Mouse (Mus musculus) layer of hippocampus, adult 11-12 months (tissue): ENCODE measurements around the gene Capn8.

Experiments used
- DNase-seq: peaks from one replicate; pipeline ENCODE4 v3.0.0; 2022; ENCODE audit warnings: low spot score

Capn8 gene

DNA sequence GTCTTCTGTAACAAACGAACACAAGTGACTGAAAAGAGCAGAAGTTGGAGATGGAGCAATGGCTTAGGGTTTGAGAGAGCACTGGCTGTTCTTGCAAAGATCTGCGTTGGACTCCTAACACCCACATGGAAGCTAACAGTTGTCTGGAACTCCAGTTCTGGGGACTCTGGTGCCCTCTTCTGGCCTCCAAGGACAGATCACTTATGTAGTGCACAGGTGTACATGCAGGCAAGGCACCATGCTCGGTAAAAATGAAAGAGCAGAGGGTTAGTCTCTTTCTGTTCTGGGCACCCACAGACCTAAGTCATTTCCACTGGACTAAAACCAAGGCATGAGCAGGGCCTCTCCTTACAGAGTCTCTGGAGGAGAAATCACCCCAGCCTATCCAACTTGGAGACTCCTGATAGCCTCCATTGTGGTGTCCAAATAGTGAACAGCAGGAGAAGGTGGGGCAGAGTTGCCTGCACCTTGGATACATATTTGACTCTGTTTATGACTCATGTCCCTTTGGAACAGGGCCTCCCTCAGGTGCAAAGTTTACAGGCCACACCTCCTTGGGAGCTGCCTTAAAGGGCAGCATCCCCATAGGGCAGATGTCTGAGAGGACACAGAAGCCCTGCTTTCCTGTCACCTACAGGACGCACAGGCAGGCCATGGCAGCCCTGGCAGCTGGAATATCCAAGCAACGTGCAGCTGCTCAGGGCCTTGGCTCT lies at the start of gene Capn8:
TSS of gene Capn8 (plus strand) at position 600 of the 713 bp plus-strand sequence.
- no peak for DNase-seq

DNA sequence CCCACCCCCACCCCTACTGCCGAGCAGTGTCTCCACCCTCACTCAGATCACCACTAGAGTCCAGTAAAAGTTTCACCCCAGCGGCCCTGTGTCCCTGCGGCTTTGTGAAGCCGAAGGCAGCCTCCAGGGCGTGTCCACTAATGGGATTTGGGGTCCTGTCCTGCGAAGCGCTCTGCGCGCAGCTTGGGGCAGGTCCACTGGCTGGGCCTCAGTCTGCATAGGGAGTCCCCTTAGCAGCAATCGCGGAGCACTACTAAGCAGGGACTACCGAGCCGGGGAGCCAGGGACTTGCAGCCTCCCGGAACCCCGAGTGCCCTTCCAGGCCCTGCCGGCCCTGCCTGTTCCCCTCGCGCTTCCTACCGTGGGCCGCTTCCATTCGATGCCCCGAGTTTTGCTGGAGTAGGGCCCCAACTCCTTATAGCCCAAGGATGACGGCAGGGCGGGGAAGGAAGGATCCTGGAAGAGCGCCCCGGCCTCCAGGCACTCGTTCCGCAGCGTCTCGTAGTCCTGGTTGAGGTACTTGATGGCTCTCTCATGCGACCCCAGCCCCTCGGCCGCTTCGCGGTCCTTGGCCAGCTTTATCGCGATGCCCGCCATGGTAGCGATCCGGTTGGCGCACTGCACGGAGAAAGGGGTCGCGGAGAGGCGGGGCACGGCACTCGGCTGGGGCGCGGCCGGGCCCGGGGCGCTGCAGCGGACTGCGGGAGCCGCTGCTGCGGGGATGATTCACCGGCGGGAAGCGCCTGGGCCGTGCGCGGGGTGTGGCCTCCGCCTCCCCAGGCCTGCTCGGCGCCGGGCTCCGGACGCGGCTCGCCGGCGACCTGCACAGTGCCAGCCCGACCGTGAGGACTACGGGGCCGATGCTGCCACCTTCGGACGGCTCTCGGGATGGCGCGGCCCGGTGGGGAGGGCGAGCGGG lies 47.8 kb upstream of the Capn8 start, which contains the start of gene Capn2:
TSS of gene Capn2 (minus strand) at position 851 of the 919 bp plus-strand sequence.
- DNase-seq = peak; percentile 76

DNA sequence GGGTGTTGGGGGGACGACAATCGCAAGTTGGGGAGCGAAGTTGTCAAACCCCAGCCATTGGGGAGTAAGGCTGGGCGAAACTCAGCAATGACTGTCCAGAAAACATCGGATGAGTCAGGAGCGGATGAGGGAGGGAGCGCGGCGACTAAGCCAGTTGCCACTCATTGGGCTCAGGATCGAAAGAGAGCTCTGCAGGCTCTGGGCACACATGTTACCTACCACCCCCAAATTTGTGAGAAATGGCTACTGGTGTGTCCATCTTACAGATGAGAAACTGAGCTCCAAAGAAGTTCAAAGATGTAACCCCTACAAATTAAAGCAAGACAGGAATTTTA lies 47.2 kb upstream of the Capn8 start:
- no peak for DNase-seq

DNA sequence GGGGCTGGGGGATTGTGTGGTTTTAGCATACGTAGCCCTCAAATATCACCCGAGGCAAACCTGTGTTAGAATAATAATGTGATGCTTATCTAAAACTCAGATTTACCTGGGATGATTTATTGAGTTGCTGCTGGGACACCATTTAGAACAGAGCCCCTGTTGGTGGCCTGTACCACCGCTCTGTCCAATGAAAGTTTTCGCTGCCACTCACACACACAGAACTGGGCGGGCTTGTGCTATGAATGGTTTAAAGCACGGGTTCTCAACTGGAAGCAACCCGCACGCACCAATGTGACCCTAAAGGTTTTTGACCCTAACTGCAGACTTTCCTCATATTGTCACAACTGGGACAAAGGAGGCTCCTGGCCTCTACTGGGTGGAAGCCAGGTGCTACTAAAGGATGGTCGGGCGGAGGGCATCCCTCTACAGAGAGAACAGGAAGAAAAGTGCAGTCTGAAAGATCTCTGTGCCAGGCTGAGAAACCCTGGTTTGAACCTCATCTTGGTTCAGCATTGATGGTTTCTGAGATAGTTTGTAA lies 46.6 kb upstream of the Capn8 start:
- no peak for DNase-seq

DNA sequence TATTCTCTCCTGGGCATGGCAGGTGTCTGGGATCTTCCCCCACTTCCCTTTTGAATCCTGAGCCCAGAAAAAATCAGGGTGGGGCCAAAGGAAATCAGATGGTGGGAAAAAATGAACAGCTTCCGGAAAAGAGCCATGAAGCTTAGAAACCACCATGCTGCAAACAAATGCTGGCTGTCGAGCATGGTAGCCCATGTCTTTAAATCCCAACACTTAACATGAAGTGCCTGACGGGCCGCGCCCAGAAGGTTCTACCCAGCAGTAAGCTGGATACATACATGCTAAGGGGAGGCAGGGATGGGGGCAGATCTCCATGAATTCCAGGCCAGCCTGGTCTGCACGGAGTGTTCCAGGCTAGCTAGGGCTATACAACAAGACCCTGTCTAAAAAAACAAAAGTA lies 46.0 kb upstream of the Capn8 start:
- no peak for DNase-seq

DNA sequence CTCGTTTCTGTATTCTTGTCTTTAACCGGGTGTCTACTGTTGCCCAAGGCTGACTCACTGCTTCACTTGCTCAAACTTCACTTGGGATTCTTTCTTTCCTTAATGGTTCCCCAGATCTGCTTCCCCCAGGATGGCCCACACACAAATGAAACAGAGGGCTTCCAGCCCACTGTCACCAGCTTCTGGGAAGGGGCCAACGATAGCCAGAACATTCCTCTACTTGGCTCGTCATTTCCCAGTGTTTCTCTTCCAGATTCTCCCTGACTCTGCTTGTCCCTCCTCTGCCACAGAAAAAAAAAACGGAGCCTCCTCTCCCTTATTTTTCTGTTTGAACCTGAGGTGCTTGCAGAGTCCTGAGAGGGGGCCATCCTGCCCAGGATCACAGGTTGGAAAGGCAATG lies 45.5 kb upstream of the Capn8 start:
- DNase-seq = no peak

DNA sequence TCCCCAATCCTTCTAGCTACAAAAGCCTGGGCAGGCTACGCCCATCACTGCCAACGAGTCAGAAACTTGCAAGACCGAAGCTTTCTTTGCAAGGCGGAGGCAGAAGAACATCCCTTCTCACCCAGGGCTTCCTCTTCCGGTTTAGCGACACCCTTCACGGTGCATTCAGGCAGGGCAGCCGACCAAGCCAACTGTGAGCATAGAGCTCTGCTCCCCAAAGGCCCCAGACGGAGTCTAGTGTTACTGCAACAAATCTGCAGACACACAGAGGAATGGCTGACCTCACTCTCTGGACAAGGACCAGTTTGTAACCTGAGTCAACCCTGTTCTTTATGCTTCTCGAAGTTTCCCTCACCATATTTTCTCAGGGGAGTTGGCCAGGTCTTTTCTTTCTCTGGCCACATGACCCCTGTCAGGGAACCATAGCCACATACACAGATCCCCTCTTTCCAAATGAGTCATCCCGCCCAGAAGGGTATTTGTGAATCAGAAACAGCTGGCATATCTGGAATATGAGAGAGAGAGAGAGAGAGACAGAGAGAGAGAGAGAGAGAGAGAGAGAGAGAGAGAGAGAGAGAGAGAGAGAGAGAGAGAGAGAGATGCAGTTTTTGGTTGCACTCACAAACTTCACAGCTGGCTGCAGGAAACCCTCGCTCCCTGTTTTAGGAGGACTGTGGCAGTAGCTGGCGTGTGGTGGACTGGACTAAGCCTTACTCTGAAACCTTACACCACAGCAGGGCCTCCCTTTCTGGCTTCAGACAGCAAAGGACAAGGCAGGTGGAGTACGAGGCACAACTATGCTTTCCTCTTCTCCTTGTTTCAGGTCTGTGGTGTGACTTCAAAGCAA lies 44.5 kb upstream of the Capn8 start:
- no peak for DNase-seq

DNA sequence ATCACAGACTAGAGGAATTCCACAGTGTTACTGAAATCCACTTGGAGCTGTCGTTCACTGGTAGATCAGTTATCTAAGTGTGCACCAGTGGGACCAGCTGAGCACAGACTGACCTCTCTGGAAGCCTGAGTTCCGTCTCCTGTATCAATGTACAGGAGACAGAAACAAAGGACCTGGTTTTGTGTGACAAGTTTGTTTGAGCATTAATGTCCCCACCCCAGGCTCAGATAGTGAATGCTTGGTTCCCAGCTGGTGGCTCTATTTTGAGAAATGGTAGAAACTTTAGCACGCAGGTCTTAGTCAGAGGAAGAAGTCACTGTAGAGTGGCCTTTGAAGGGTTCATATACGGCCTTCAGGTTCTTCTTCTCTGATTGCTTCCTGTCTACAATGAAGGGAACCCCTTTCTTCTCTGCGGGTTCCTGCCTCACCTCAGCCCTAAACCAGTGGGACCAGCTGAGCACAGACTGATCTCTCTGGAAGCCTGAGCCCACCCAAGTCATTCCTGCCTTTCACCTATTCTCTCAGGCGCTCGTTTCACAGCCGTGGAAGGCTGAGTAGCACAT lies 43.8 kb upstream of the Capn8 start:
- DNase-seq = no peak

DNA sequence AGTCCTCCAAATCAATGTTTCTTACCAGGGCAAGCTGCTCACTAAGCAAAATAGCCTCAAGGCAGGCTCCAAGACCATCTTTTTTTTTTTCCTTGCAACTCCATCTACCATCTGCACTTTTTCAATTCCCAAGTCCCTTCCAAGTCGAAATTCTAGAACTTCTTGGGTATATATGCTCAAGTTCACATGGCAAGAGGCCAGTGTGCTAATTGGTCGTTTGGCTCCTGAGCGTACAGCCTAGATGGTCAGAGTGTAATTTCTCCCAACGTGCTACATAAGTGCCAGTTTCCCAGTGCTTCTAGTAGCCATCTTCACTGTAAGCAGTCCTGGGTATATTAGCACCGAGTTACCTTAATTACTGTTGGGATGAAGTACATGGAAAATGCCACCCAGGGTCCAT lies 41.8 kb upstream of the Capn8 start:
- no peak for DNase-seq

DNA sequence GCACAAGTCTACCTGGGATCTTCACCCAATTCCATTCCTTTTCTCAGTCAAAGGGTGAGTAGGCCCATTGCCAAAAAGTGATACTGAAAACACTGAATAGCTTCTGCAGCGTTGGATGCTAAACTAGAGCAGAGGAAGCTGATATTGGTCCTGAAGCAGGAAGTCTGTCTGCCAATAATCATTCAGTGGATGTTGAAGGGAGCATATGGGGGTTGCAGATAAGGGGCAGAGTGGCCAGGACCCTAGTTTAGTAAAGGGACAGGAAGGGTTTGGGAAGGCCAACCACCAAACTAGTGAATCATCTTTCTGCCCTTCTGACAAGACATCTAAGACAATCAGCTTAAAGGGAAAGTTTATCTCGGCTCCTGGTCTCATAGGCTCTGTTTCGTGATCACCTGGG lies 41.1 kb upstream of the Capn8 start:
- DNase-seq = no peak

DNA sequence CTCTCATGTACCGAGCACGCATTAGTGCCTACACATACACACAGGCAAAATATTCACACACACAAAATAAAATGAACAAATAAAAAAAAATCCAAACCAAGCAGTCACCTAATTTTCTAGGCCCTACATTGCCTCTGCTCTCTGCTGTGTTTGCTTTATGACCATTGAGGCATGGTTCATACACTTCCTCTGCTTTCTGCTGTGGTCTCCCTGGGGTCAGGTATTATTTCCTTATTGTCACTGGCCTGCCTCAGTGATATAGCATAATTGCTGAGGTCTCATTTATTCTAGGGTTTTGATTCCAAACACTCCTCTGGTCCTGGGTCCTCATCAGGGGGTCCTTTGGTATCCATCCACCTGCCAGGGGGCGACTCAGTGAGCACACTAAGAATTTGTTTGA lies 39.2 kb upstream of the Capn8 start:
- no peak for DNase-seq

DNA sequence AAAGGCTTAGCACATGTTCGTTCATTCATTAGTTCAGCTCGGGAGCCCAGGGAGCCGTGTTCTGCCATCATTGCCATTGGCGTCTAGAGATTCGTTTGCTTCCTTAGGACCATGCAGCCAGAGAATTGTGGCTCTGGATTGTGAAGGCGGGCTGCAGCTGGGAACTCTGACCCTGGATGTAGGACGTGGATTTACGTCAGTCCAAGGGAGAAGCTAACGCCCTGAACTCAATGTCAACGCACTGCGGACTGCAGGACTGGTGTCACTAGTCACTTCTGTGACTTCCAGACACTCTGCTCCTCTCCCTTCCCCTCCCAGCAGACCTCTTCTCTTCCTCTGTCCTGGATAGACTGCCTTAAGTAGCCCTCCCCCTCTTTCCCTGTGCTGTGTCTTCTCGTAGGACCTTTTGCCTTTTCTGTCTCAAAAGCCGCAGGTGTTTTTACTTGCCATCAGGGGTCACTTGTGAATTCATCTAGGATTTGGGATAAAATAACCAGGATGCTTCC lies 37.5 kb upstream of the Capn8 start:
- DNase-seq = no peak

DNA sequence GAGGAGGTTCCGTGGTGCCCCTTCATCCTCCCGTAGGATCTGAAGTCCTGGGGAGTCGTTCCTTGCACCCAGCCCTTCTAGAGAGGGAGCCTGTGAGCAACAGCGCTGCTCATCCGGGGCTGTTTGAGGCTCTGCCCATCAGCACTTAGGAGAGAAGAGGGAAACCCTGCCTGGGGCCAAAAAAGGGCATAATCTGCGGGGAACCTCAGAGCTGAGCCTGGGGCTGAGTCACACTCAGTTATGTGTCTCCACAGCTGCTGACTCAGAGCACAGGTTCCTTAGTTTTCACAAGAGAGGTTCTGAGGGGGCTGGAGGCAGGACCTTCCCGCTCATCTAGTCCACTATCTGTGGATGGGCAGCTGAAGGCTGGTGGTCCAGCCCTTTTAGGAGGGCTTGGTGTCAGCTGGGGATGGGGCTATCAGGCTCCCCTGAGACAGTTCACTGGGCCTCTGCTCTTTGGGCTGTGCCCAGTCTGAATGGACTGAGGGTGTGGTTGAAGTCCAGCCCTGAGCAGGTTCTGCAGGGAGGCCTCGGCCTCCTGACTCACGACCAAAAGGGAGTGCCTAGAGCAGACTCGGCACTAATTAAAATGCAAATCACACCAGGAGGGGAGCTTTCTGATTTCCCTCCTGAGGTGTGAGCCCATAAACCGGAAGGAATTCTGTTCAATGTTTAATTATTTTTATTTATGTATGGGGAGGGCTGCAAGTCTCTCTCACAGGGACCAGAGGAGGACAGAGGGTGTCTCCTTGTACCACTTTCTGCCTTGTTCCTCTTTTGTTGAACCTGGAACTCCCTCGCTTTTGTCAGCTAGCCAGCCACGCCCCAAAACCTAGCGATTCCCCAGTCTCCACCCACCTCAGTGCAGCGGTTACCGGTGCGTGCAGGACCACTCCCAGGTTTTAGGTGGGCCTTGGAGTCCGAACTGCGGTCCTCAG lies 36.6 kb upstream of the Capn8 start:
- DNase-seq = no peak

DNA sequence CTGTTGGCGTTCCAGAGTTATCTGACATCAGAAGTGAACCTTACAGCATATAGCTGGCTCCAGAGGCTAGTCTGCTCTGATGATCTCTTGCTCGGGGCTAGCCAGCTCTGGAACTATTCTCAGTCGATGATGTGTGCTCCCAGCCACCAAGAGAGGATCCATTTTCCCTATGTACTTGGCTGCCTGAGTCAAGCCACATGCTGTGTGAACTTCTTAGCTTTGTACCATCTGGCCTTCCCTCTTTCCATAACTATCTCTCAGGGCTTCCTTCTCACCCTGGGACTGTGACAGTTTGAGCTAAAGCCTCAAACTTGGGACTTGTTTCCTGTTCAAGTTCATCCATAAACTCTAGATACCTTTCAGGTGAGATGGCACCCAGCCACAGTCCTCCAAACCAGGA lies 31.2 kb upstream of the Capn8 start:
- DNase-seq = no peak

DNA sequence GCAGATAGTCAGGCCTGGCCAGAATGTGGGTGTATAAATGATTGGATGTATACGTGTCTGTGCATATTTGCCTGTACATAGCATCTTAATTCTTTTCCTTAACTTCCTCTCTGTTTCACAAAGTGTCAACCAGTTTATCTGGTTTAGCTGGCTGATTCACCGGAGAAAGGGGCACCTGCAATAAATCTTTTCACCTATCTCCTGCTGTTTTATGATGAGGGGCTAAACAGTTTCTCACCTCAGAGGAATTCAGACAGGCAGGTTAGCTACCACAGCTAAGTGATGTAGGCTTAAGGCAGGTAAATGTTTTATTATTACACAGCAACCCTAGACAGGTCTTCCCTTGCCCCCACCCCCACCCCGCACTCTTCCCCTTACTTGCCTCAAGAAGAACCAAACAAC lies 29.7 kb upstream of the Capn8 start:
- no peak for DNase-seq

DNA sequence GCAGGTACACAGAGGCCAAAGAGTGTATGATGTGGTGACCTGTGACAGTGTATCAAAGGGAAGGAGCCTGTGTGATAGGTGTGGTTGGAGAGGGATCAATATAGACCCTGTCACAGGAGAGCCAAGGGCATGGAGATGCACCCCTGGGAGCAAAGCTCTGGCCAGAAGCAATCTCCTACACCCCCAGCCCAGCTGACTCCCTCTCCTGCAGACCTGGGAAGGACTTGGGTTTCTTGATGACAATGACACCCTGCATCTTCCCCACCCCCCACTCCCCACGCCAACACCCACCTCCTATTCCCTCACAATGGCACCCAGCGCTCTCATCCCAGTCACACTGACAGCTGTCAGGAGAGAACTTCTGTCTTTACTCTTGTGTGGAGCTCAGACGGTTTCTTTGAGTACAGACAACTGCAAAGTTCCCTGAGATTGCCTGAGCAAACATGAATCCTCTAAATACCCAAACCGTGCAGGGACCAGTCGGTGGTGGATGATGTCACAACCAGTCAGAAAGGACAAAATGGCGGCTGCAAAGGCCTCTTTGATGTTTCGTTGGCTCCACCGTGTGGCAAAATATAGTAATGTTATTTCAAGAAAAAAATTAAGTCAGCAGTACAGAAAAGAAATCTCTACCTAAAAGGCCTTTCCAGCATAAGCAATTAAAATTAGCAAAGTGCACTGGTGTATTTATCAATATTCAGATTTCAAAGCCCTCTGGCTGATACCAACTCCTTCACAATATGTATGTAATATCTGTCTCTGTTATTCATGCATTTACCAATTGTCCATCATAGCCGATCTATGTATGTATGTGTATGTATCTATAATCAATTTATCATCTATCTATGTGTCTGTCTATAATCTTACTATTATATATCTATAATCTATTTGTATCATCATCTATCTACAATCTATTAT lies 25.5 kb upstream of the Capn8 start:
- peak; percentile 86 for DNase-seq

DNA sequence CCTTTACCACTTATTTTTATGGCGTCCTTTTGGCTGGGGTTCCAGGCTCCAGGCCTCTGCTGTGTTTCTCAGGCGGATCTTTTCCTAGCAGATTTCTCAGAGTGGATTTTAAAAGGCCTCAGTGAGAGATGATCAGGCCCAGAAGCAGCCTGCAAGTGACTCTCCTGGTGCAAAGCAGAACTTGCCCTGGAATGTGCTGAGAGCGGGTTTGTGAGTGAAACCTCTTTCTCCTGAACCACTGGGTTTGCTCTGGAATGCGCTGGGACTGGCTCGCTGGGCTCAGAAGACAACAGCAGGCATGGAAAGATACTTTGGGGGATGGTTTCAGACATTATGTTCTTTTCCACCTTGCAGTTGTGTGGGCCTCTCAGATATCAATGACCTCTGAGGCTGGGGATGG lies 22.7 kb upstream of the Capn8 start:
- no peak for DNase-seq

DNA sequence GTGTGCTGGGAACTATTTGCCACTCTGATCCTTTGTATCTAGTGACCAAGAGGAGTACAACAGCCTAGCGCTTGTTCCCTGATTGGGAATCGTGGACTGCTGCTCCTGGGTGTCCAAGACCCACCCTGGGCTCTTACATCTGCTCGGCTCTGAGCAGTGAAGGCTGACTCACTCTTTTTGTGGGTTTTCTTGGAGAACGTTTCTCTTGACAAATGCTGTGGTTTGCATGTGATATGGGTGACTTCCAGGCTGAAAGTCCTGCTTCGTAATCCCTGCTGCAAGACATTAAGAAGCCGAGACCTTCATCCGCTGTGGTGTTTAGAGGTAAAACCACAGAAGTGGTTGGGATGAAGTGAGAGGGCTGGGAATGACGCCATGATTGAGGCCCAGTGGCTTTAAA lies 21.7 kb upstream of the Capn8 start:
- DNase-seq = no peak

DNA sequence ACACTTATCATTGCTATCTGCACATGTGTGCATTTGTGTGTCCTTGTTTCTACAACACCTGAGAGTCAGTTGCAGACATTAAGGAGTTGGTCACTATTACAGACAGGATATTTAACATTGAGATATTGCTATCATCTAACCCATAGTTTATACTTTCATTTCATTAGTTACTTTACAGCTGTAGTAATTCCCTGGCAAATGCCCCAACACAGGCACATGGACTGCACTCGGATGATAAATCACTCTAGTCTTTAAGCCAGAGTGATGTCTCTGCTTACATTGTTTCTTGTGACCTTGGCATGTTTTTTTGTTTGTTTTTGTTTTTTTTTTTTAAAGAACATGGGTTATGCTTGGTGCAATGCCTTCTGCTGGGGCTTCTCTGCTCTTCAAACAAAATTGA lies 20.9 kb upstream of the Capn8 start:
- DNase-seq = no peak

DNA sequence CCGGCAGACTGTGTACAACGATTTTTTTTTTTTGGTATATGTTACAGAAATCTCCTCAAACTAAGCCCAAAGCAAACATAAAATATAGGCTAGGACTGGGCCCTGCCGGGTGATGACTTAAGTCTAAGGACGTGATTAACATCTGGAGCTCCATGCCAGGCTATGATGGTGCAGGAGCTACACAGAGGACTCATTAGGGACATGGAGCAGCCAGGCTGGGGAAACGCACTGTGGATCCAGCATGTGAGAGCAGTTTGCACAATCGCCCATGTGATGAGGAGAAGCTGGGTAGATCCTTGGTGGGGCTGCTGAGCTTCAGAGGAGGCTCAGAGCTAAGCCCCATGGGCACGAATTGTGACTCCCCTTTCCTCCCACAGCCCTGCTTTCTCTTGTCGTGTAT lies 14.0 kb upstream of the Capn8 start:
- no peak for DNase-seq
